Mouse (Mus musculus) layer of hippocampus, adult 9-11 months (tissue): Measurements from ENCODE around the gene Gm11549.

Experiments used
- DNase-seq: peaks from one replicate; pipeline ENCODE4 v3.0.0; 2022

The Gm11549 gene

DNA sequence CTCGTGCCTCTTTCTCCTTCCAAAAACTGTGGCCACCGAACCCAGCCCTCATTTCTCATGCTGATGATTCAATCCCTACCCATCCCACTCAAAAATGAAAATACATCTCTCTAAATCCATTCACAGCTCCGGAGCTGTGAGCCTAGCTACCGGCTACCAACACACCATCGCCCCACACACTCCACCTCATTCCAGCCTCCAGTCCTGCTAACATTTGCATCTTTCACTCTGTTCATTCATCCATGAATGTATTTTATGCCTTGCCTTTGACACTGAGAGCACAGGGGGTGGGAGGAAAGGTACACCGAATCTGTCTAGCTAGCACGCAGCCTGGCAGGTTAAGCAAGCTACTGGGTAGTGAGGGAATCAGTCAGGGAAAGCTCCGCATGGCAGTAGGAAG lies 42.8 kb downstream of the Gm11549 start:
- no peak for DNase-seq

DNA sequence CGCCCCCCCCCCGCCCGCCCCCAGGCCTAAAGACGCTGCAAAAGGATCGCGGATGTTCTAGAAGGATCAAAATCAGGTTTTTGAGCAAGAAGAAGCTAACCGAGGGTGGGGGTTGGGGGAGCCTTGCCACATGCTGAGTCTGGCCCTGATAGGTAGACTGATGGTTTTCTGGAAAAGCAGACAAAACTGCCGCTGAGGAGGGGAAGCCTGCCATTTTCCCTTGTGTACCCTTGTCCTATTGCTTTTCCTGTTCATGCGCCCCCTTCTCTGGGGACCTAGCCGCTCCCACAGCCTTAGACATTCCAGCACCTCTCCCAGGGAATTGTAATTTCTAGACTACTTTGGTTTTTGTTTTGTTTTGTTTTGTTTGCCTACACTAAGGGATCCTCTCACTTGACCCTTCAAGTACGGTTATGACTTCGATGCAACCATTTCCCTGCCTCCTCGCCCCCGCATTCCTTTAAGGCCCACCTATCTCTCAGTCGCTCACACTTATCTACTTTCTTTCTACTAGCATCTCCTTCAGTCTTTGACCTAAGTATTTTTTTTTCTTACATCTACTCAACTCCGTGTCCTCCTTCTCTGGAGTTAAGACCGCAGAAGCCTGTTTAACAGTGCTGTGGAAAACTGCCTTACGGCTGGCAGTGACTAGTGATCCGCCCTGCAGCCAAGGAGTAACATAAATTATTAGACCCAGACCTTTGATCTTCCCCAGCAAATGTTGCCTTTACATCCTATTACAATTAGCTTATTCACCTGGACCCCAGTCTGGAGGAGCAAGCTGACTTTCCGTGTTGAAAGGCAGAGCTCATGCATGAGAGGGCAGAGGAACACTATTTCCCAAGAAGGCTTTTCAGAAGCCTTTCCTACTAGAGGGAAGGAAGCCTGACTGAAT lies 45.1 kb downstream of the Gm11549 start:
- DNase-seq = no peak

DNA sequence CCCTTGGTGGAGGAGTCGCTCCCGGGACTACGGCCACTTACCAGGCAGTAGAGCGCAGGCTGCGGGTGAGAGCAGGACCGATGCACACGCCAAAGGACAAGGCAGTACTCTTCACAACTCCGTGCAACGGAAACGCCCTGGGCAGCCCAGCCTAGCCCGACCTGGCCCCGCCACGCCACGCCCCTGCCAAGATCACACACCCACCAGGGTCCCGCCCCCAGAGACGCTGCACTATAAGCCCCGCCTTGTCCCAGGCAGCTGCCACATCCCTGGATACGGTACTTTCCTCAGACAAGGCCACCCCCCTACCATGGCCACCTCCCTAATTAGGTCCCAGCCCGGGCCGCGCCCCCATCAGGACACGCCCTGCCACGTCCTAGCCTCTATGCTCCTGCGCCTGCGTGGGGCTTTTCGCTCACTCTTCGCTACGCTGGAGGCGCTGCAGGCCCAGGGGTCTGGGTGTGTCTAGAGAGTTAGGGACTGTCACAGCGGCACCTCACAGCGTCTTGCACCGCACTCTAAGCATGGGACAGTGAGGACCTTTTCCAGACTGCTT lies 46.0 kb downstream of the Gm11549 start, which contains the start of the genes Anxa5 and 1810062G17Rik:
TSS of gene Anxa5 (minus strand) at position 363 of the 556 bp plus-strand sequence.
TSS of gene 1810062G17Rik (plus strand) at position 406 of the 556 bp plus-strand sequence.
- DNase-seq = peak; percentile 96

DNA sequence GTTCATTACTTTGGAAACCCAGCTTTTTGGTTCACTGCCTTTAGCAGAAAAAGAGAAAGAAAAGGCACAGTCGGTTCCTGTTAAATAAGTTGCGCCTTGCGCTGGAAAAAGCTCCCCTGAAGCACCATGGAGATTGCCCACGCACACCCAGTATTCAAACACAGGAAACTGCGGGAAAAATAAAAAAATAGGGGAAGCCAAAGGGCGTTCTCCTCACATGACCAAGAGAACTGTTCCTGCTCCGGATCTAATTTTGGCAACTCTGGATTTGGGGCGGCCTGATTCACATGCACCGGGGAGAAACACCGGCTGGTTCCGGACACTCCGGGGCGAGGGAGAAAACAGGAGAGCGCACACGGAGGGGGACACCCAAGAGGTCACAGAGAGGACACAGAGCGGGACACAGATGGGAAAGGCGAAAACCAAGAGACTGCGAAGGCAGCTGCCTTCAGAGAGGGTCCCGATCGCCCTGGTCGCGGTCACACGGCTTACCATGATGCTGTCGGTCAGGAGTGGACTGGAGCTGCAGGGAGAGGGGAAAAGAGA lies 46.6 kb downstream of the Gm11549 start:
- peak; percentile 52 for DNase-seq

DNA sequence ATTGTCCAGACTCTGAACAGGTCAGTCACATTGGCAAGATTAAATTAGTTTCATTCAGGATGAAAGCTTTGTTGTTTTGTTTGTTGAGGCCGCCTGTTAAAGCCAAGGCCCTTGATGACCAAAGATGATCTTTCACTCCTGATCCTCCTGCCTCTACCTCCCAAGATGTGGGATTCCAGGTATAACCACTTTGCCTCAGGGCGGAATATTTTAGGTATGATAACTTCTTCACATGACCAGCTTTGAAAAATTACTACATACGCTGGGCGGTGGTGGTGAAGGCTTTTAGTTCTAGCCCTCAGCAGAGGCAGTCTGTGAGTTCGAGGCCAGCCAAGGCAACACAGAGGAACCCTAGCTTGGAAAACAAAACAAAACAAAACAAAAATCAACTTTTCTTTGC lies 47.2 kb downstream of the Gm11549 start:
- no peak for DNase-seq

DNA sequence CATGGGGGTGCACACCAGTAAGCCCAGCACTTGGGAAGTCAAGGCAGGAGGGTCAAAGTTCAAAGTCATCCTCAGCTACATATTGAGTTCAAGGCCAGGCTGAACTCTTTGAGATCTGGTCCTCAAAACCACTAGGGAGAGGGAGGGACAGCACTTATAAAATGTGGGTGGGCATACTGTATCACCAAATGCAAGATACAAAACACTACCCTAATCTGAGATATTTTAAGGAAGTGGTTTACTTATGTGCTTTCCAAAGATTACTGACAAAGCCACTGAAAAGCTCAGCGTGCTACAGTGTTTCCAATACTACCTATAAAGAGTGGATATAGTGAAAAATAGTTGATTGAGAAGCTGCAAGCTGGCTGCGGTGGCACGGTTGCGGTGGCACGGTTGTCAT lies 48.4 kb downstream of the Gm11549 start:
- no peak for DNase-seq

DNA sequence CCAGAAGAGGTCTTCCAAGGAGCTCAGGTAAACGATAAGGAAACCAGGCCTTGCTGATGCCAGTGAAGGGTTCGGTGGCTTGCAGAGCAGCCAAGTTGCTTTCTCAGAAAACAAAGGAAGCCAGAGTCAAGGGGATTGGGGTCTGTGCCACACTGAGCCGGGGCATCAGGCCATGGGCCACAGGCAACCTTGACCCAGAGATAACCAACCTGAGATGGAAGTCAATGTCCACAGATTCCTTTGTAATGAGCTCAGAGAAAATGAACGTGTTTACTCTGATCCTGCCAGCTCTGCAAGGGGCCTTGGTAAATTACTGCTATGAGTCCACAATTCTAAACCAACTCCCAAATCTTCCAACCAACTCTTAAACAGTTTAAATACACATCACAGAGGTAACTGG lies 49.8 kb downstream of the Gm11549 start:
- no peak for DNase-seq

DNA sequence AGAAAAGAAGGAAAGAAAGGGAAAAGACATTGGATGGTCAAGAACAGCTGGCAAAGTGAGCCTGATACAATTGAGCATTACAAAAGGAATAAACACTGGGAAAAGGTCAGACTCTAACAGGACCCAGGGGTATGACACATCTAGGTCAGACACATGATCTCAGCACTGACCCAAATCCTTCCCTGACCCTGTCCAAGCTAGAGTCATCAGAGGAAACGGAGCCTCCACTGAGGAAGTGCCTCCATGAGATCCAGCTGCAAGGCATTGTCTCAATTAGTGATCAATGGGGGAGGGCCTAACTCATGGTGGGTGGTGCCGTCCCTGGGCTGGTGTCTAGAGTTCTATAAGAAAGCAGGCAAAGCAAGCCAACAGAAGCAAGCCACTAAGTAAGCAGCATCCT lies 52.7 kb downstream of the Gm11549 start:
- no peak for DNase-seq

DNA sequence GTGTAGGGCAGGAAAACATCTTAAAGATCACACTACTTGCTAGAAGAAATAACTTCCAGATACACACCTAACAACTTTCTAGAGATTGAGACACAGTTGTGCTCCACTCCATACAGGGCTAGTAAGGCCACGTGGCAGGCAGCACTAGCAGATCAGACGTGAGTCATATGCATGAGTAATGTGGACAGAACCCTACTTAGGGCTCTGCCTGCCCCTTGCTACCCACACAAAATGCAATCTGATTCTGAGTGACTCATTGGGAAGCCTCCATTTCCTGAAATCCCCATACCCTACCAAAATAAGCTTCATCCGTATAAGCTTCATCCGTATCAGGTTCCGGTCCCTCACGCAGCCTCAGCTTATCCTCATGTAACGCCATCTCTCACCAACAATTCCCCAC lies 54.0 kb downstream of the Gm11549 start:
- no peak for DNase-seq

DNA sequence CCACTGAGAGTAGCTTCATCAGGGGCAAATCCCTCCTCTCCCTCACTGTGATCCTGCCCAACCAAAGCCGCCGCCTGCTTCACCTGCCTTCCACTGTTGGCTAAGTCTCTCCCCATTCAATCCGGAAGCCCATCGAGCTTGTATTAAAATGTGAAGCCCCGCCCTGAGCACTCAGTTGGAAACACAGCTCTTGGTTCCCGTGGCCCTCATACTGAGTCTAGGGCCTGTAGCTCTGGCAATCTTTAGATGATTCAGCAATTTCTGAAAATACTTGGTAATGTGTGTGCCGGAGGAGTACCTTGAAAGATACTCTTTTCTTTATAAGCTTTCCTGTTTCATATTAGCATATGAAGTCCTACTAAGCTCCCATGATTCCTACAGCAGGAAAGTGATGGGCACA lies 56.1 kb downstream of the Gm11549 start:
- DNase-seq = no peak
